Mouse (Mus musculus) macrophage (primary cell): ENCODE measurements around the gene Mef2d. TPM values are rescaled to one million over a fixed set of nuclear protein-coding genes. Genes with fewer than 3 reads are reported as not detected.

ENCODE experiments used
- polyA plus RNA-seq: library from polyadenylated mRNA; stranded (reverse); fragments of 250-400 nt; gene quantifications from 3 replicates; pipeline ENCODE4 v1.2.4, GENCODE M21; 2018; ENCODE audit warnings: inconsistent platforms

The Mef2d gene
- polyA plus RNA-seq, 1 experiment from 2014 or later: 68.1 TPM

Other genes starting within 250 kb of the Mef2d start
- 101 to 165 TPM (median 143 TPM) in 3 replicates for gene Hdgf, start 236.1 kb upstream of the Mef2d start, polyA plus RNA-seq
- gene Mrpl24, start 222.9 kb upstream of the Mef2d start, polyA plus RNA-seq: 54.3 to 77.0 TPM (median 59.3 TPM) in 3 replicates
- 14.0 to 16.8 TPM (median 14.2 TPM) in 3 replicates for gene Isg20l2, start 212.1 kb upstream of the Mef2d start, polyA plus RNA-seq
- gene Rrnad1, start 211.7 kb upstream of the Mef2d start, polyA plus RNA-seq: 6.4 to 10.6 TPM (median 7.0 TPM) in 3 replicates
- not detected in 3 replicates for gene Crabp2, start 193.7 kb upstream of the Mef2d start, polyA plus RNA-seq
- 0.35 to 2.8 TPM (median 2.5 TPM) in 3 replicates for gene Nes, start 171.3 kb upstream of the Mef2d start, polyA plus RNA-seq
- gene Bcan, start 142.1 kb upstream of the Mef2d start, polyA plus RNA-seq: not detected in 3 replicates
- not detected in 3 replicates for gene Hapln2, start 114.8 kb upstream of the Mef2d start, polyA plus RNA-seq
- gene Gpatch4, start 99.3 kb upstream of the Mef2d start, polyA plus RNA-seq: 6.3 to 30.7 TPM (median 19.6 TPM) in 3 replicates
- 66.0 to 99.6 TPM (median 82.3 TPM) in 3 replicates for gene Naxe, start 83.9 kb upstream of the Mef2d start, polyA plus RNA-seq
- gene Ttc24, start 64.1 kb upstream of the Mef2d start, polyA plus RNA-seq: not detected in 3 replicates
- 2.5 to 4.1 TPM (median 3.7 TPM) in 3 replicates for gene Iqgap3, start 60.4 kb upstream of the Mef2d start, polyA plus RNA-seq
- not detected in 3 replicates for gene Rhbg, start 112.3 kb downstream of the Mef2d start, polyA plus RNA-seq
- gene Gm38392, start 144.8 kb downstream of the Mef2d start, polyA plus RNA-seq: not detected in 3 replicates
- 2.0 to 2.8 TPM (median 2.1 TPM) in 3 replicates for gene Tsacc, start 154.6 kb downstream of the Mef2d start, polyA plus RNA-seq
- gene Cct3, start 154.7 kb downstream of the Mef2d start, polyA plus RNA-seq: 72.7 to 217 TPM (median 87.3 TPM) in 3 replicates
- gene Glmp, start 182.7 kb downstream of the Mef2d start, polyA plus RNA-seq: 347 to 461 TPM (median 393 TPM) in 3 replicates
- gene Tmem79, start 193.8 kb downstream of the Mef2d start, polyA plus RNA-seq: 0.13 to 0.59 TPM (median 0.42 TPM) in 3 replicates
- 14.9 to 23.8 TPM (median 23.6 TPM) in 3 replicates for gene Smg5, start 193.9 kb downstream of the Mef2d start, polyA plus RNA-seq
- gene Paqr6, start 222.2 kb downstream of the Mef2d start, polyA plus RNA-seq: not detected in 3 replicates
- not detected in 3 replicates for gene Bglap3, start 230.4 kb downstream of the Mef2d start, polyA plus RNA-seq
- not detected in 3 replicates for gene Bglap2, start 236.3 kb downstream of the Mef2d start, polyA plus RNA-seq
- gene Bglap, start 242.1 kb downstream of the Mef2d start, polyA plus RNA-seq: not detected in 3 replicates